Mouse (Mus musculus) olfactory bulb, adult 2 months (tissue): ENCODE measurements around the gene L1td1. TPM values are rescaled to one million over a fixed set of nuclear protein-coding genes. Genes with fewer than 3 reads are reported as not detected.

Source experiments
- H3K27ac ChIP-seq: fragments of 200-500 bp; 2 replicates; pipeline ENCODE4 v1.5.1; 2012; ENCODE audit warnings: low read depth, low read length; ENCODE audit not compliant: insufficient read depth
- H3K4me1 ChIP-seq: fragments of 200-500 bp; 2 replicates; pipeline ENCODE4 v1.6.1; 2012; ENCODE audit warnings: low read length; ENCODE audit not compliant: control insufficient read depth, insufficient read depth
- H3K4me3 ChIP-seq: fragments of 200-500 bp; 2 replicates; pipeline ENCODE4 v1.5.1; 2012; ENCODE audit warnings: mild to moderate bottlenecking, low read depth, low read length, moderate library complexity; ENCODE audit not compliant: insufficient read depth
- CTCF ChIP-seq: fragments of 200-500 bp; IDR thresholded peaks from 2 replicates; pipeline ENCODE4 v1.5.1; 2012; ENCODE audit warnings: low read depth, mild to moderate bottlenecking, low read length, moderate library complexity; ENCODE audit not compliant: insufficient read depth
- POLR2A ChIP-seq: fragments of 200-500 bp; IDR thresholded peaks from 2 replicates; pipeline ENCODE4 v1.6.1; 2012; ENCODE audit warnings: mild to moderate bottlenecking, low read depth, low read length, moderate library complexity; ENCODE audit not compliant: insufficient read depth
- WGBS: fragments of 180-500 bp; shearing (Covaris S2); methylation state at CpG from one replicate; pipeline ENCODE4 v1.1.7; 2018; 5-methylcytosine and 5-hydroxymethylcytosine counted together
- polyA plus RNA-seq: library from polyadenylated mRNA; stranded (reverse); fragments of >200 nt; gene quantifications from 2 replicates; pipeline ENCODE4 v1.2.4, GENCODE M21; 2012; ENCODE audit warnings: low replicate concordance; ENCODE audit not compliant: missing spikeins, insufficient read depth, insufficient read length

The L1td1 gene
- polyA plus RNA-seq, result not detected in 2 replicates

DNA sequence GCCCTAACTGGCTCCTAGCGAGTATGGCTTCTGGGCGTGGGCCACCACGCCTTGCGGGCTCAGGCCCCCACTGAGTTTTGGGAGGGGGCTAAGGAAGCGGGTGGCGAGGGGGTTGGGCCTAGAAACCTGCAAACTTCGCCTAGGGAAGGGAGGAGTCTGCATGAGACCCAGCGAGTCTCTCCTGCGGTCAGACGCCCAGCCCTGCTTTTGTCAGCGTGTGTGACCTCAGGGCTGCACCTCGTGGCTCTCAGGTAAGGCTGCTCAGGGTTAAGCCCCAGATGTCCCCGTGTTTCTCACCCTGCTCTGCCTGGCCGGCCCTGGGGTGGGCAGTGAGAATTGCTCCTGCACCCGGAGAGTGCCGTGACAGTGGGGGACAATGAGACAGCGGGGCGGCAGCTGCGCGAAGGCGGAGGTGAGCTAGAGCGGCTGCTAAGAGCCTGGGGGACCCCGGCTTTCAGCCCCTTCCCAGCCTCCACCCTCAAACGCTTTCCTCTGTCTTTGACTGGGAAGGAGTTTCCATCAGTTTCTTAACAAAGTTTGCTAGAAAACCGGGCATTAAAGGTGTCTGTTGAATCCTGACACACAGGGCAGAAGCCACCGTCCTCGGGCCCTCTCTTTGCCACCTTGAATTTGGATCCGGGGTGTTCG, at the start of gene L1td1:
TSS of gene L1td1 (plus strand) at position 145 of the 648 bp plus-strand sequence.
- H3K27ac ChIP-seq, result no peak within 1 kb of the TSS
- 20% methylated on average over 29 of the region's 29 CpGs for WGBS
- no peak for TF ChIP-seq POLR2A
- TF ChIP-seq CTCF, result no peak
- no peak within 1 kb of the TSS for H3K4me3 ChIP-seq
- H3K4me1 ChIP-seq, result peaks cover 10% of the 10 kb centered on the region

DNA sequence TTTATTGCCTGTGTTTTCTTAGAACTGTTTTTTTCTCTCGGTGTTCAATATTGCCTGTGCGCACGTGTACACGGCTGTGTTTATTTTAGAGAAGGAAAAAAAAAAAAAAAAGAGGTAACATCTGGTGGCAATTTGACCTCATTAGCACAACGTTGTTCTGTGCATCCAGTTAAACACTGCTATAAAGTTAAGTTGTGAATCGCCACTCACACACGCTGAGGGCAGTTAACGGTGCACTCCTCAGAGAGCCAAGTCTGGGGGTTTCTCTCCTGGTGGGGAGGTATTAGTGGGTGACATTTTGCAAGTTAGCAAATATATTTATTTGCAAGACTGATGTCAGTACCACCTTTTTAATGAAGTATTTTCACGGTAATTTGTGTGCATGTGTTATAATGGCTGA, 49.0 kb upstream of the L1td1 start:
- Histone ChIP-seq H3K4me1 (no peaks in the 10 kb centered on the region), H3K27ac (no peak overlapping the region), H3K4me3 (no peak overlapping the region)
- 51% methylated on average over 9 of the region's 9 CpGs for WGBS
- TF ChIP-seq CTCF, result no peak
- TF ChIP-seq POLR2A, result no peak

DNA sequence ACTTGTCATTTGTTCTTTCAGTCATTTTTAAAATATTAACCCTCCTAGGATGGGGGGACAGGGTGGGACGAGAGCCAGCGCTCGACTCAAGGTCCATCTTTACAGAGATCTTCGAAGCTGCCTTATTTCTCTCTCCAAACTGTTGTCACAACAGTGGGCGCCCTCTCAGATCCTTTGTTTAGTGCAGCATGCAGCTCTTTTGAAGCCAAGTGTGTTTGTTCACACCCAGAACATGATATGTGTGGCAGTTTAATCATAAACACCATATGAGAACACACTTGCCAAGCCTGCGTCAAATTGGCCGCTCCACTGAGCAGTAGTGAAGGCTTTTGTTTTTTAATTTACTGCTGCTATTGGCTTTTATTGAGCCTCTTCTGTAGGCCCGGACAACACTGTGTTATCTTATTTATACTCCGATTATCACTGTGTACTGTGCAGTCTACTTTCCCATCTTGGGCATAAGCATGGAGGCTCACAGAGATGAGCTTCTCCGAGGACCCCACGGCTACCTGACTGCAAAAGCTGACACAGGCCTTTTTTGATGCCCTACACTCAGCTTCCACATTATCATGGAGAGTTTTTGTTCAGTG, 39.8 kb upstream of the L1td1 start:
- Histone ChIP-seq H3K4me1 (no peaks in the 10 kb centered on the region), H3K4me3 (no peak overlapping the region), H3K27ac (no peak overlapping the region)
- 74% methylated on average over 11 of the region's 11 CpGs for WGBS
- no peak for TF ChIP-seq POLR2A
- no peak for TF ChIP-seq CTCF

- Histone ChIP-seq H3K4me3 (no peak overlapping the region), H3K27ac (no peak overlapping the region), H3K4me1 (no peaks in the 10 kb centered on the region)
- WGBS, result 83% methylated on average over 11 of the region's 11 CpGs
- TF ChIP-seq CTCF, result no peak
- TF ChIP-seq POLR2A, result no peak
These were observed 38.4 kb upstream of the L1td1 start for GRCm38 (mm10) chr4:98688116-98688515.

DNA sequence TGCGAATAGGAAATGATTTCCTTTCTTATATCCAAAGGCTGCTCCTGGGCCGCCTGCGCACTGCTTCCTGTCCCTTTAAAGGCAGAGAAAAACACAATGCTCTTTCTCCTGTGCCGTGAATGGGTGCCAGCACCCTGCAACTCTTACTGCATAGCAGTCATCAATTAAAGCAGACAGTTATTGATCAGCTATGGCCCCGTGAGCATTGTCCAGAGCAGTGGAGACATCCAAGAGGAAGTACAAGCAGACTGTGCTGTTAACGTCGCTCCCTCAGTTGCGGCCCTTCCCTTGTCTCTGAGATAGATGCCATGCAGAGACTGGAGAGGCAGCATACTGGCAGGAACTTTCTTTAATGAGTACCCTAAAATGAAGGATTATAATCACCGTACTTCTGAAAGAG, 38.0 kb upstream of the L1td1 start:
- no peak overlapping the region for H3K4me3 ChIP-seq
- 89% methylated on average over 9 of the region's 9 CpGs for WGBS
- H3K4me1 ChIP-seq, result no peaks in the 10 kb centered on the region
- H3K27ac ChIP-seq, result no peak overlapping the region
- TF ChIP-seq CTCF, result no peak

GRCm38 (mm10) chr4:98689988-98690387, 36.5 kb upstream of the L1td1 start:
- WGBS, result 98% methylated on average over 1 of the region's 1 CpGs
- TF ChIP-seq POLR2A, result no peak
- TF ChIP-seq CTCF, result no peak
- peaks cover 2% of the 10 kb centered on the region; the same call in 1 of the 2 replicates for H3K4me1 ChIP-seq
- no peak overlapping the region for H3K4me3 ChIP-seq
- no peak overlapping the region for H3K27ac ChIP-seq

DNA sequence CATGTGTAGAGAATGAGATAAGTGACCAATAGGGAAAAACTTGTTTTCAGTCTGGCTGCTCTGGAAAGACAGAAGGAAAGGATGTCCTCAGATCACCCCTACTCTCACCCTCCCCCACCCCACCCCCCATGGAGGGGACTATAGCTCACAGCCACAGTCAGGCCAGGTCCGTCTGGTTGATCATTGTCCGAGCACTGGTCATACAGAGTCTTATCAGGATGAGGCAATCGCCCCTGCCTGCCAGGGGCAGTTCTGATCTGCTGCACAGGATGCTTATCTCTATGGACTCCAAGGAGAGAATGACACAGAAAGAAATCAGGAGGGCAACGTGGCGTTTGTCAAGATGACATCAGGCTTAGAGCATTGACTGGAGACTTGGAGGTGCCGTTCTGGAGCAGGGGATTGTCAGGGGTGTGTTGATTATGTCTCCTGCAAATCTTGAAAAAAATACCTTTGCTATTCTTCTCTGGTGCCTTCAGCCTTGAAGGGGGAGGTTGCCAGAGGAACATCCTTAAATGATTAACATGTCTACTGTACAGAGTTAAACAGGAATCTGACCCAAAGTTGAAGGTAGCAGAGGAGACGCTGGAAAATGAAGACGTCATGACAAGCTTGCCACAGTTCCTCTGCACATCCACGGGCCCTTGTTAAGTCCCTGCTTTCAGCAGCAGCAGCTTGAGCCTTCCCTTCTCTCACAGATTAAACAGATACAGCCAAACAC, 32.9 kb upstream of the L1td1 start:
- 80% methylated on average over 9 of the region's 9 CpGs for WGBS
- Histone ChIP-seq H3K4me3 (no peak overlapping the region), H3K27ac (no peak overlapping the region), H3K4me1 (peaks cover 2% of the 10 kb centered on the region; the same call in 1 of the 2 replicates)
- no peak for TF ChIP-seq POLR2A
- TF ChIP-seq CTCF, result no peak

DNA sequence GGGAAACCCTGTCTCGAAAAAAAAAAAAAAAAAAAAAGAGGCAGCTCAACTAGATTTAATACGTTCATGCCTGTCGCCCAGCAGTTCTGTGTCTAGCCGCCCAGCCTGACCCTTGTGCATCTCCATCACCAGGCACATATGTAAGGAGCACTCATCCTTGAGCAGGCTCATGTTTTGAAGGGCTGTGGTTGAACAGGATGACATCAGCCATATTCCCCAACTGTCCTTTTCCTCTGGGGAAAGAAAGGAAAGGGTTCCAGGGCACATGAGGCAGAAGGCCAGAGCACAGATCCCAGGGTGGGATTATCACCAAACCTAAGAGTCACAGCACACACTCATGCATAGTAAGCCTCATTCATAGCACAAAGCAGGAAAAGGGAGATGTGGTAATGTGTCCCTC, 28.6 kb upstream of the L1td1 start:
- Histone ChIP-seq H3K27ac (no peak overlapping the region), H3K4me1 (peaks cover 2% of the 10 kb centered on the region; the same call in 1 of the 2 replicates), H3K4me3 (no peak overlapping the region)
- TF ChIP-seq CTCF (no peak), POLR2A (no peak)
- 81% methylated on average over 4 of the region's 4 CpGs for WGBS

- TF ChIP-seq CTCF, result no peak
- Histone ChIP-seq H3K4me1 (peaks cover 1% of the 10 kb centered on the region; the same call in 1 of the 2 replicates), H3K27ac (no peak overlapping the region), H3K4me3 (no peak overlapping the region)
- 84% methylated on average over 3 of the region's 3 CpGs for WGBS
These were observed 27.6 kb upstream of the L1td1 start for GRCm38 (mm10) chr4:98698921-98699320.
